Mouse (Mus musculus): ENCODE data around the gene Bcl2l11. TPM values are rescaled to one million over a fixed set of nuclear protein-coding genes. Genes with fewer than 3 reads are reported as not detected.

Bcl2l11 gene
- polyA plus RNA-seq, 1 experiment from 2014 or later, result 29.4 TPM

DNA sequence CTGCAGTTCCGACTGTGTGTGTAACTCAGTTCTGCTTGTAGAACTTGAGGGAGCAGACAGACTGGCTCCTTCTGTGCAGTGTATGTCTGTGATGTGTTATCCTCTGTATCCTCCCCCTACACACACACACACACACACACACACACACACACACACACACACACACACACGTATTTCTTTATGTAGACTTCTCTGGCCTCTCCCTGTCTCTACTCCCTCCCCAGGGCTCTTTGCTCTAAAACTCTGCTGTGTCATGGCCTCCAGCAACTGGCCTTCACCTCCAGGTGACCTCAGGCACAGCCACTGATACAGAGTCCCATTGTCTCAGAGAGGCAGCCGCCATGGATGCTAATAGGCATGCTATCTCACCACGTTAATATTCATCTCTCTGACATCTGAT, 10.3 kb upstream of the Bcl2l11 start:
- Histone ChIP-seq H3K27ac (no peak overlapping the region), H3K36me3 (no peaks in the 10 kb centered on the region), H3K4me1 (no peaks in the 10 kb centered on the region), H3K4me2 (no peak overlapping the region), H3K27me3 (no peaks in the 10 kb centered on the region), H3K9ac (no peak overlapping the region), H3K4me3 (no peak overlapping the region), H3K9me3 (no peaks in the 10 kb centered on the region)
- 40% methylated on average over 4 of the region's 4 CpGs for WGBS
- no peak for ATAC-seq (ENCODE audit: borderline replicate concordance, extremely low read depth, low FRiP score, low TSS enrichment)

DNA sequence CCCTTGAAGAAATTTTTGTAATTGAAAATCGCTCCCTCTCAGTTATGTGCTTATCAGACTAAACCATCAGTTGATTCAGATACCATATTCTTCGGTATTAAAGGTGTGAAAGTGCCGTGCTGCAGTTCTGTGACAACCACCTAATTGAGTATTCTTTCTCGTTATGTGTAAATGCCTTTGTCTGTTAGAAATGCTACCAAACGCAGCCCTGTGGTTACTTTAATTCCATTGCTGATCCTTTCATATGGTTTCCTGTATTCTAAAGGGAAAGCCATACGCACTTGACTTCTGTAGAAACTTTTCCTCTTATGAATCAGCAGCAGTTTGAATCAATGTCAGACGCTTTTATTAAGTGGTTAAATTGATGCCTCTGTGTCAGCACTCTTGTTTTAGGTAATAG, 8.2 kb upstream of the Bcl2l11 start:
- no peak overlapping the region for H3K27ac ChIP-seq
- H3K9ac ChIP-seq, result no peak overlapping the region
- 73% methylated on average over 7 of the region's 7 CpGs for WGBS
- H3K9me3 ChIP-seq, result no peaks in the 10 kb centered on the region
- no peak for ATAC-seq (ENCODE audit: borderline replicate concordance, extremely low read depth, low FRiP score, low TSS enrichment)
- H3K4me2 ChIP-seq, result no peak overlapping the region
- no peaks in the 10 kb centered on the region for H3K36me3 ChIP-seq
- no peak overlapping the region for H3K4me3 ChIP-seq
- peaks cover 5% of the 10 kb centered on the region; the same call in 1 of the 2 replicates for H3K27me3 ChIP-seq
- H3K4me1 ChIP-seq, result peaks cover 2% of the 10 kb centered on the region

DNA sequence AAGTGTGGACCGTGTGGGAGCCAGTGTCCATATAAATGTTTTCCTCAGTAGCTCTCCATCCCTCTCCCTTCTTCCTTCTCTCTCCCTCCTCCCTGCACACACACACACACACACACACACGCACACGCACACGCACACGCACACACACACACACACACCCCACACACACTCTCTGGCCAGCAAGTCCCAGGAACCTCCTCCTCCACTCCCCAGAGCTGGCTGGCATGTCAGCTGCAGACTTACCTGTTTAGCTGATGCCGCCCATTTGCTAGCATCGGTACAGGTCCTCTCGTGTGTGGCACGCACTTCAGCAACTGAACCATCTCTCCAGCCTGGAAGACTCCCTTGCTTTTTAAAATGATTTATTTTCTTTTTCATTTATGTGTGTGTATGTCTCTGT, 6.9 kb upstream of the Bcl2l11 start:
- peaks cover 15% of the 10 kb centered on the region for H3K4me1 ChIP-seq
- no peak overlapping the region for H3K27ac ChIP-seq
- no peak overlapping the region for H3K9ac ChIP-seq
- no peaks in the 10 kb centered on the region for H3K9me3 ChIP-seq
- peaks cover 19% of the 10 kb centered on the region for H3K27me3 ChIP-seq
- no peaks in the 10 kb centered on the region for H3K36me3 ChIP-seq
- ATAC-seq (ENCODE audit: borderline replicate concordance, extremely low read depth, low FRiP score, low TSS enrichment), result no peak
- WGBS, result 92% methylated on average over 9 of the region's 9 CpGs
- no peak overlapping the region for H3K4me3 ChIP-seq
- no peak overlapping the region for H3K4me2 ChIP-seq

DNA sequence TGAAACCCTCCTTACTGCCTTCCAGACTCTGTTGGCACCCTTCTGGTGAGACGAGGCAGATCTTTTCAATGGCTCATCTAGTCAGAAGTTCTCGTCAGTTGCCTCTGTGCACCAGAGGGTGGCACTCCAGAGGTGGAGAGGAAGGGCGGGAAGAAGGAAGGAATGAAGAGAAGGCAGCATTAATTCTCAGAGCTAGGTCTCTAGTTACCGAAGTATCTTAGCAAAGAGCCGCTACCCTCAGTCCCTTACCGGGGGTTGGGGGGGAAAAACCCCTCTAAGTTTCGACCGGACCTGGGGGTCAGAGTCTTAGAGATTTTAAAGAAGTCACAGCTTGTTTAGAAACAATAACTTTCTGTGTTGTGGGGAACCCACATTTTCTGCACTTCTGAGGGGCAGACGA, 3.3 kb upstream of the Bcl2l11 start:
- Histone ChIP-seq H3K9ac (0 out of 2 replicates have a peak overlapping the region, but pooled peaks have one; percentile 29), H3K36me3 (no peaks in the 10 kb centered on the region), H3K27ac (no peak overlapping the region), H3K9me3 (no peaks in the 10 kb centered on the region), H3K4me2 (peak overlapping the region; percentile 96), H3K27me3 (peaks cover 27% of the 10 kb centered on the region), H3K4me1 (peaks cover 30% of the 10 kb centered on the region), H3K4me3 (peak overlapping the region; percentile 70)
- WGBS, result 2% methylated on average over 9 of the region's 9 CpGs
- no peak for ATAC-seq (ENCODE audit: borderline replicate concordance, extremely low read depth, low FRiP score, low TSS enrichment)

DNA sequence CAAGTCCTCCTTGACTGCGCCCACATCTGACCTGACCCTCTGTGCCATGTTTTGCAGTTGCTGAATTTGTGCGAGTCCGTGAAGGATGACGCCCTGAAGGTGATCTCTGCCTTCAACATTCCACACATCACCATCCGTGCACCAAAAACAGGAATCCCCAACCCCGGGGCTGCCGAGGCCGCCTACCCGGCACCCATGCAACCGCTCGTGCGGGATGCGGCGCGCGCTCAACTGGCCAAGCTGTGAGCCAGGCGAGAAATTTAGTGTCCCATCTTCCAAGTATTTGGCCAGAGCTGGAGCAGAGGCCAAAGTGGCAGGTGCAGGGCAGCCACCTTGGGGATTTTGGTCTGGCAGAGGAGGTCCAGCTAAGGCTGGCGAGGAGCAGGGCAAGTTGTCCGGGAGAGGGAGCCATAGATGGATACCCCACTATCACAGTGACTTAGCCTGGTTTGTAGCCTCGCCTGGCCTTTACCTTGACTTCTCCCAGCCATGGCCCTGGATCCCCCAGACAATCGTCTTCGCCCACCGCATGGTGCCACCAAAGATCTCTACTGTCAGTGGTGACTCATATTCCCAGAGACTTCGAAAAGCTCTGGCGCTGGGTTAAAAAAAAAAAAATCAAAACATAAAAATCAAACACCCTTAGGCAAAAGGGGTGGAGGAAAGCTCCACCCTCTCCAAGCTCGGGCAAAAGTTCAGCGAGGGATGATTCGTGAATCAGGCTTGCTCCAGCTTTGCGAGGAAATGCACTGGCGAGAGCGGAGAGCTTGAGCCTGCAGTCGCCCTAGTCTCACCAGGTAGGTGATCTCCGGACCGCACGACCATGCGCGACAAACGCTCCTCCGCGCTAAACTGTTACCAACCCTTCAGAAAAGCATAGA, 2.7 kb upstream of the Bcl2l11 start:
- Histone ChIP-seq H3K27me3 (peaks cover 27% of the 10 kb centered on the region), H3K9me3 (no peaks in the 10 kb centered on the region), H3K4me1 (peaks cover 30% of the 10 kb centered on the region), H3K36me3 (no peaks in the 10 kb centered on the region), H3K9ac (peak overlapping the region; percentile 32), H3K4me3 (peak overlapping the region; percentile 70), H3K4me2 (peak overlapping the region; percentile 96), H3K27ac (no peak overlapping the region)
- ATAC-seq (ENCODE audit: borderline replicate concordance, extremely low read depth, low FRiP score, low TSS enrichment), result no peak
- WGBS, result 2% methylated on average over 40 of the region's 40 CpGs

DNA sequence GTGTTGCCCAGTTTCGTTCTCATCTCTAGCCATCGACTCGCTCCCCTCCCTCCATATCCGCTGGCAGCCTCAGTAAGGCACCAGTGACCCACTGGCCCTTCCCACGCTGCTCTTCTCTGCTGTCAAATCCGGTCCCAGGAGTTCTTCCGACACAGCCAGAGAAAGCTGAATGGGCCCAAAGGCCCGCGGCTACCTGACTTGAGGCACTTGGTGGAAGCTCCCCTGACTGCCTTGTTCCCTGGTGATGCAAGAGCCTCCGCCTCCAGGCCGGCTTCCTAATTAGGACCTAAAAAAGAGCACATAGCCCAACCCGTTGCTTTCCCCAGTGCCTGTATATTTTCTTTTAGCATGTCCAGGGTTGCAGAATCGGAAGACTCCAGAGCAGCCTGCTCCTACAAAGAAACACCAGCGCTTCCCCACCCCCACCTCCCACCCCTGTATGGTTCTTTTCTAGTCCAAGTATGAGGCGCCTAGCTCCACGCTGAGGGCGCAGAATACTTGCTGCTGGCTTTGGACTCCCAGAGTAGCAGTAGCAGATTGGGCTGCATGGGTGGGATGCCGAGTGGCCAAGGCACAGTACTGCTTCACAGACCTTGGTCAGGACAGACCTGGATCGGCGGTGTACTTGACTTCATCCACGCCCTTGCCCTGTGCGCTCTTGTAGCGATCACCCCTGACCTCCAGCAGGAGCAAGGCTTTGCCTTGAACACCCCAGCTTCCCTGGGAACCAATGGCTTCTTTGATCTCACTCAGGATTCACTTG, 1.7 kb upstream of the Bcl2l11 start:
- Histone ChIP-seq H3K9ac (peak overlapping the region; percentile 17), H3K4me3 (peak overlapping the region; percentile 70), H3K4me1 (peaks cover 37% of the 10 kb centered on the region), H3K4me2 (peak overlapping the region; percentile 96), H3K27ac (no peak overlapping the region), H3K9me3 (no peaks in the 10 kb centered on the region), H3K27me3 (peaks cover 27% of the 10 kb centered on the region), H3K36me3 (no peaks in the 10 kb centered on the region)
- ATAC-seq (ENCODE audit: borderline replicate concordance, extremely low read depth, low FRiP score, low TSS enrichment), result no peak
- WGBS, result 6% methylated on average over 23 of the region's 23 CpGs

DNA sequence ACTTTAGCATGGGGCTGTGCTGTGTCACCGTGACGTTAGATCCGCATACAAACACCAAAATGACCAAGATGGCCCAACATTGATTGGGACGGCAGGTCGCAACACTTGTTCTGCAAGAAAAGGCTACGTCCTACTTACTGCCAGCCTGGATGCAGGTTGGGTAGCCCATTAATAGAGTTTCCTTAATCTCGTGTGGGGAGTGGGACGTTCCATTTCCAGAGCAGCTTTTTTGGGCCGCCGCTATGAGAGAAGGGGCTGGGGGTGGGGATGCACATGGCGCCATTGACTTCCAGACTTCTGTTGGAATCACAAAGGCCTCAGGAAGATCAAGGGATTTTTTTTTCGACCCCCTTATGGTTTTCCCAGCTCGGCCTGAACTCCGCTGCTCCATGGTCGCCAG, 1.1 kb upstream of the Bcl2l11 start:
- H3K4me1 ChIP-seq, result peaks cover 43% of the 10 kb centered on the region
- ATAC-seq (ENCODE audit: borderline replicate concordance, extremely low read depth, low FRiP score, low TSS enrichment), result no peak
- no peaks in the 10 kb centered on the region for H3K9me3 ChIP-seq
- peaks cover 27% of the 10 kb centered on the region for H3K27me3 ChIP-seq
- peak overlapping the region; percentile 96 for H3K4me2 ChIP-seq
- peak overlapping the region; percentile 70 for H3K4me3 ChIP-seq
- no peak overlapping the region for H3K27ac ChIP-seq
- peaks cover 5% of the 10 kb centered on the region; the same call in 1 of the 2 replicates for H3K36me3 ChIP-seq
- 14% methylated on average over 15 of the region's 15 CpGs for WGBS
- H3K9ac ChIP-seq, result 0 out of 2 replicates have a peak overlapping the region, but pooled peaks have one; percentile 41

DNA sequence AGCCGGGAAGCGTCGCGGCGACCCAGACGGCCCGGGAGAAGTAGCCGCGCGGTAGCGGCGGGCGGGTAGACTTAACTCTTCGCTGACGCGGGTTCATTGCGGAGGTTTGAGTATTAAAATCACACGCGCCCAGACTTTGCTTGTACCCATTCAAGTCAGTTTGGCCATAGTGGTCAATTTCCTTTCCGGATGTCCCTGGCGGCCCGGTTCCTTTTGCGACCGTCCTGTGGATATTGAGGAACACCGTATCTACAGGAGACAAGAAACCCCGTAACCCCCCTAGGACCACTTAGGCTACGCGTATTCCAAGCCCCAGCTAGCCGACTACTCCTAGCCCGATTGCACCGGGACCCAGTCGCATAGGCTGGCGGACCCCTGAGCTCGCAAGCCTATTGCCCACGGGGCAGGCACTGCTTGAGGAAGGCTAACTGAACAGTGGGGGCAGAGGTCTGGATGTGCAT, 783 bp downstream of the Bcl2l11 start:
- peak overlapping the region; percentile 81 for H3K9ac ChIP-seq
- peaks cover 23% of the 10 kb centered on the region for H3K36me3 ChIP-seq
- ATAC-seq (ENCODE audit: borderline replicate concordance, extremely low read depth, low FRiP score, low TSS enrichment), result no peak
- H3K27ac ChIP-seq, result peak overlapping the region; percentile 96
- H3K27me3 ChIP-seq, result peaks cover 27% of the 10 kb centered on the region
- WGBS, result under 1% methylated on average over 35 of the region's 35 CpGs
- no peaks in the 10 kb centered on the region for H3K9me3 ChIP-seq
- H3K4me1 ChIP-seq, result peaks cover 57% of the 10 kb centered on the region
- peak overlapping the region; percentile 96 for H3K4me2 ChIP-seq
- peak overlapping the region; percentile 70 for H3K4me3 ChIP-seq

DNA sequence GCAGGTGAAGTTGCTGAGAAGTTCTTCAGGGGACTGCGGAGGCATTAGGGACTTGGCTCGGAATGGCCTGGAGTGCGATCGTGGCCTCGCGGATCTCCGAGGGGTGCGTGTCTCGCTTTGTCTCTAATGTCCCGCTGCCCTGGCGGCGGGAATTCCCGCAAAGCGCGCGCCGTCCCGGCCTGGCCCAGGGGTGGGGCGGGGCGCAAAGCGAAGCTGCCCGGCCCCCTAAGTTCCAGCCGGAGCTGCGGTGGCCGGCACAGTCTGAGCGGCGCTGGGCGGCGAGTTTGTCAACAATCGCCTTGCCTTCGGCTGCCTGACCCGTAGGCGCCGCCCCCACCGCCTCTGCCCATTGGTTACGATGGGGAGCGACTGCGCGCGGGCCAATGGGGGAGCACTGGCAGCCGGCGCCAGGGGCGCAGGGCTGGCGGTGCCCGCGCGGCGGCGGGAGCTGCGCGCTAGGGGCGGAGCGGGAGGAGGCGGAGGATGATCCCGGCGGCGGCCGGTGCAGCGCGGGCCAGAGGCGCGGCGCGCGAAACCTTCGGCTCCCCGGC, 1.4 kb downstream of the Bcl2l11 start:
- peaks cover 25% of the 10 kb centered on the region for H3K36me3 ChIP-seq

DNA sequence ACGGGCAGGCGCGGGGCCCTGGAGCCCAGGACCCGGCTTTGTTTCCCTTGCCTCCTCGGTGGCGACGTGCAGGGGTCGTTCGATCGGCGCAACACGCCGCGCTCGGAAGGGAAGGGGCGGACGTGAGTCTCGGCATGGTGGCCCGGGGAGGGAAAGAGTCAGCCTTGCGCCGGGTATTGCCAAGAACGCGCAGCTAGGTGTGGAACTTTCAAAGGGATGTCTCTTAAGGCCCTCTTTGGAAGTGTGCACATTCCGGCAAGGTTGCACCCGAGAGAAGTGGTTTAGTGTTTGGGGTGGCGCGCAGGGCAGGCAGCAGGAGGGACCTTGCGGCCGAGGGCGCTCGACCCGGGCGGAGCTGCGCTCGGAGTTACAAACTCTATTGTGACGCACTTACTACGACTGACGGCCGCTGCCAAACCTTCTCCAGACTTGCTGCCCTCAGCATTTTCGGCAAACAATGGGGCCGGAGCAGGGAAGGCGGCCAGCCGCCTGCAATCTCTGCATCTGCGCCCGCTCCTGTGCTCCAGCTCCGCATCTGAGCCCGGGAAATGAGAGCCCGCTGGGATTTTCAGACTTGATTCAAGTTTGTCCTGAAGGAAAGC, 2.0 kb downstream of the Bcl2l11 start:
- H3K36me3 ChIP-seq, result peaks cover 25% of the 10 kb centered on the region
- peak overlapping the region; percentile 70 for H3K4me3 ChIP-seq
- under 1% methylated on average over 48 of the region's 48 CpGs for WGBS
- ATAC-seq (ENCODE audit: borderline replicate concordance, extremely low read depth, low FRiP score, low TSS enrichment), result peak; percentile 48; the same call in 1 of the 2 replicates
- H3K27me3 ChIP-seq, result peaks cover 19% of the 10 kb centered on the region
- peak overlapping the region; percentile 96 for H3K4me2 ChIP-seq
- peak overlapping the region; percentile 96 for H3K27ac ChIP-seq
- no peaks in the 10 kb centered on the region for H3K9me3 ChIP-seq
- H3K4me1 ChIP-seq, result peaks cover 55% of the 10 kb centered on the region
- H3K9ac ChIP-seq, result peak overlapping the region; percentile 75

More for the DNA sequence above, 1.4 kb downstream of the Bcl2l11 start:
- WGBS, result under 1% methylated on average over 67 of the region's 67 CpGs
- Histone ChIP-seq H3K9me3 (no peaks in the 10 kb centered on the region), H3K4me2 (peak overlapping the region; percentile 96), H3K4me1 (peaks cover 59% of the 10 kb centered on the region), H3K4me3 (peak overlapping the region; percentile 70), H3K27ac (peak overlapping the region; percentile 96), H3K9ac (peak overlapping the region; percentile 81), H3K27me3 (peaks cover 23% of the 10 kb centered on the region)
- ATAC-seq (ENCODE audit: borderline replicate concordance, extremely low read depth, low FRiP score, low TSS enrichment), result peak; percentile 87

DNA sequence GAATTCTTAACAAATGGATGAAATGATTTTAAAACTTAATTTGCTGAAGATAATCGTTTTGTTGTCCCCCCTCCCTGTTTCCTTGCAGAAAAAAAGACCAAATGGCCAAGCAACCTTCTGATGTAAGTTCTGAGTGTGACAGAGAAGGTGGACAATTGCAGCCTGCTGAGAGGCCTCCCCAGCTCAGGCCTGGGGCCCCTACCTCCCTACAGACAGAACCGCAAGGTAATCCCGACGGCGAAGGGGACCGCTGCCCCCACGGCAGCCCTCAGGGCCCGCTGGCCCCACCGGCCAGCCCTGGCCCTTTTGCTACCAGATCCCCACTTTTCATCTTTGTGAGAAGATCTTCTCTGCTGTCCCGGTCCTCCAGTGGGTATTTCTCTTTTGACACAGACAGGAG, 2.7 kb downstream of the Bcl2l11 start:
- Histone ChIP-seq H3K36me3 (peaks cover 25% of the 10 kb centered on the region), H3K9ac (peak overlapping the region; percentile 75), H3K4me2 (peak overlapping the region; percentile 96), H3K4me1 (peaks cover 48% of the 10 kb centered on the region), H3K9me3 (no peaks in the 10 kb centered on the region), H3K27me3 (peaks cover 12% of the 10 kb centered on the region; the same call in 1 of the 2 replicates), H3K4me3 (peak overlapping the region; percentile 70), H3K27ac (peak overlapping the region; percentile 96)
- WGBS, result 25% methylated on average over 10 of the region's 10 CpGs
- ATAC-seq (ENCODE audit: borderline replicate concordance, extremely low read depth, low FRiP score, low TSS enrichment), result no peak

All from lung, embryonic 15.5 days (tissue).